Mouse (Mus musculus) gastrocnemius, postnatal 14 days (tissue): ENCODE data around the gene Vtcn1. TPM values are rescaled to one million over a fixed set of nuclear protein-coding genes. Genes with fewer than 3 reads are reported as not detected.

Experiments
- DNase-seq: peaks from one replicate; pipeline ENCODE4 v3.0.0; 2021; ENCODE audit warnings: mixed read lengths
- intact Hi-C: fragments of 180-260 bp; cut with DNase I; formaldehyde crosslinking; loops from one replicate; pipeline ENCODE4 v1.15.1; 2025; ENCODE audit warnings: low total_unique reads
- total RNA-seq, 2 experiments: library from RNA; stranded (reverse); gene quantifications; 2 replicates each; pipeline ENCODE4 v1.2.3; 2021

The Vtcn1 gene
- total RNA-seq, 2 experiments from 2014 or later = 0.31 to 0.94 TPM

GRCm38 (mm10) chr3:100848348-100848747 lies 23.1 kb downstream of the Vtcn1 start:
- no peak for DNase-seq
- intact Hi-C loops = no loop called here

GRCm38 (mm10) chr3:100850468-100850867 lies 25.2 kb downstream of the Vtcn1 start:
- intact Hi-C loops = no loop called here
- DNase-seq = no peak

GRCm38 (mm10) chr3:100856050-100856815 lies 31.0 kb downstream of the Vtcn1 start:
- DNase-seq = no peak
- intact Hi-C loops = no loop called here

GRCm38 (mm10) chr3:100857139-100857538 lies 31.9 kb downstream of the Vtcn1 start:
- DNase-seq = no peak
- intact Hi-C loops = no loop called here

GRCm38 (mm10) chr3:100858334-100859002 lies 33.2 kb downstream of the Vtcn1 start:
- DNase-seq = no peak
- intact Hi-C loops = no loop called here

- intact Hi-C loops = no loop called here
- DNase-seq = no peak
Measured at GRCm38 (mm10) chr3:100861307-100862303, 36.3 kb downstream of the Vtcn1 start.

GRCm38 (mm10) chr3:100866946-100867345 lies 41.7 kb downstream of the Vtcn1 start:
- DNase-seq = no peak
- intact Hi-C loops = no loop called here

- no peak for DNase-seq
- intact Hi-C loops = no loop called here
Measured at GRCm38 (mm10) chr3:100877057-100877456, 51.8 kb downstream of the Vtcn1 start.

GRCm38 (mm10) chr3:100881403-100881802 lies 56.1 kb downstream of the Vtcn1 start:
- intact Hi-C loops = no loop called here
- no peak for DNase-seq

GRCm38 (mm10) chr3:100881843-100882634 lies 56.8 kb downstream of the Vtcn1 start:
- intact Hi-C loops = no loop called here
- DNase-seq = no peak

GRCm38 (mm10) chr3:100889234-100889633 lies 64.0 kb downstream of the Vtcn1 start:
- intact Hi-C loops = no loop called here
- no peak for DNase-seq

- intact Hi-C loops = loop anchor here (10.0 kb wide), 1 partner anchor 116 kb away; no protein-coding TSS in a partner anchor
- DNase-seq = no peak
Measured at GRCm38 (mm10) chr3:100890406-100890805, 65.1 kb downstream of the Vtcn1 start.

- DNase-seq = no peak
- intact Hi-C loops = loop anchor here (10.0 kb wide), 1 partner anchor 118 kb away; no protein-coding TSS in a partner anchor
Measured at GRCm38 (mm10) chr3:100892383-100893335, 67.4 kb downstream of the Vtcn1 start.

- no peak for DNase-seq
- intact Hi-C loops = loop anchor here (10.0 kb wide), 1 partner anchor 121 kb away; no protein-coding TSS in a partner anchor
Measured at GRCm38 (mm10) chr3:100895500-100895899, 70.2 kb downstream of the Vtcn1 start.

- intact Hi-C loops = no loop called here
- DNase-seq = no peak
Measured at GRCm38 (mm10) chr3:100906128-100906527, 80.9 kb downstream of the Vtcn1 start.

- no peak for DNase-seq
- intact Hi-C loops = no loop called here
Measured at GRCm38 (mm10) chr3:100906916-100907315, 81.7 kb downstream of the Vtcn1 start.

GRCm38 (mm10) chr3:100908594-100908993 lies 83.3 kb downstream of the Vtcn1 start:
- DNase-seq = no peak
- intact Hi-C loops = no loop called here

GRCm38 (mm10) chr3:100910621-100911020 lies 85.4 kb downstream of the Vtcn1 start:
- DNase-seq = no peak
- intact Hi-C loops = no loop called here
